Mouse (Mus musculus) lung, postnatal 0 days (tissue): ENCODE results near the gene Aqp9.

Experiments
- CTCF ChIP-seq: IDR thresholded peaks from 2 replicates; pipeline ENCODE4 v1.5.1; 2016; ENCODE audit warnings: antibody characterized with exemption, mild to moderate bottlenecking
- EP300 ChIP-seq: IDR thresholded peaks from 2 replicates; pipeline ENCODE4 v1.6.1; 2016; ENCODE audit warnings: antibody characterized with exemption, mild to moderate bottlenecking, control low read depth

DNA sequence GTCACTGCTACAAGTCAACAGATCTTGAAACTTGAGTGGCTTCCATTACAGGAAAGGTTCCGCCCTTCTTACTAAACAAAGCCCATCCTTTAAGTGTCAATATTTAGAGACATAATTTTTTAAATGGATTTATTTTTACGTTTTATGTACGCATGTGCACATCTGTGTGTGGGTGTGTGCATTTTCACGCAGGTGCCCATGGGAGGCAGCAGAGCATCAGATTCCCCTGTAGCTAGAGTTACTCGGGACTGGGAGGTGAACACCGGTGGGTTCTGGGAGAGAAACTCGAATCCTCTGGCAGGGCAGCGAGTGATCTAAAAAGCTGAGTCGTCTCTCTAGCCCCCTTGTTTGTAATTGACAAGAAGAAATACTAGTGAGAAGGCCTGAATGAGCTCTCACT is 5.1 kb upstream of the Aqp9 start:
- TF ChIP-seq EP300 (no peak), CTCF (no peak)
